Mouse (Mus musculus): ENCODE measurements at regions not wholly inside any gene's neighbourhood (a gene's known extent, or its start where the extent isn't known, plus 50 kb on each side); places are given as distances from the start of the nearest gene placed in this dataset.

GRCm38 (mm10) chr16:95057596-95057995 lies 60.1 kb upstream of the Kcnj6 start:
- H3K36me3 ChIP-seq (ENCODE audit: control insufficient read depth, insufficient read depth, low read length, poor library complexity, severe bottlenecking) = no peaks in the 10 kb centered on the region
- no peaks in the 10 kb centered on the region for H3K27me3 ChIP-seq (ENCODE audit: control insufficient read depth, insufficient read depth, low read length, poor library complexity, severe bottlenecking)
- no peak for DNase-seq (ENCODE audit: low read depth, low spot score)

GRCm38 (mm10) chr16:95064423-95064822 lies 66.9 kb upstream of the Kcnj6 start:
- DNase-seq (ENCODE audit: low read depth, low spot score) = no peak
- H3K36me3 ChIP-seq (ENCODE audit: control insufficient read depth, insufficient read depth, low read length, poor library complexity, severe bottlenecking) = no peaks in the 10 kb centered on the region

GRCm38 (mm10) chr16:95066687-95067086 lies 69.2 kb upstream of the Kcnj6 start:
- Histone ChIP-seq H3K36me3 (ENCODE audit: control insufficient read depth, insufficient read depth, low read length, poor library complexity, severe bottlenecking) (no peaks in the 10 kb centered on the region), H3K27me3 (ENCODE audit: control insufficient read depth, insufficient read depth, low read length, poor library complexity, severe bottlenecking) (no peaks in the 10 kb centered on the region)
- DNase-seq (ENCODE audit: low read depth, low spot score) = no peak

More at GRCm38 (mm10) chr16:95064423-95064822, 66.9 kb upstream of the Kcnj6 start:
- no peaks in the 10 kb centered on the region for H3K27me3 ChIP-seq (ENCODE audit: control insufficient read depth, insufficient read depth, low read length, poor library complexity, severe bottlenecking)

GRCm38 (mm10) chr16:95092471-95093221 lies 95.1 kb upstream of the Kcnj6 start:
- no peak for DNase-seq (ENCODE audit: low read depth, low spot score)
- Histone ChIP-seq H3K36me3 (ENCODE audit: control insufficient read depth, insufficient read depth, low read length, poor library complexity, severe bottlenecking) (no peaks in the 10 kb centered on the region), H3K27me3 (ENCODE audit: control insufficient read depth, insufficient read depth, low read length, poor library complexity, severe bottlenecking) (no peaks in the 10 kb centered on the region)

GRCm38 (mm10) chr16:95093753-95094152 lies 96.3 kb upstream of the Kcnj6 start:
- Histone ChIP-seq H3K36me3 (ENCODE audit: control insufficient read depth, insufficient read depth, low read length, poor library complexity, severe bottlenecking) (no peaks in the 10 kb centered on the region), H3K27me3 (ENCODE audit: control insufficient read depth, insufficient read depth, low read length, poor library complexity, severe bottlenecking) (no peaks in the 10 kb centered on the region)
- DNase-seq (ENCODE audit: low read depth, low spot score) = no peak

GRCm38 (mm10) chr16:95100954-95101353 lies 103.5 kb upstream of the Kcnj6 start:
- no peaks in the 10 kb centered on the region for H3K27me3 ChIP-seq (ENCODE audit: control insufficient read depth, insufficient read depth, low read length, poor library complexity, severe bottlenecking)
- DNase-seq (ENCODE audit: low read depth, low spot score) = no peak

GRCm38 (mm10) chr16:95117531-95117930 lies 120.0 kb upstream of the Kcnj6 start:
- no peaks in the 10 kb centered on the region for H3K27me3 ChIP-seq (ENCODE audit: control insufficient read depth, insufficient read depth, low read length, poor library complexity, severe bottlenecking)
- no peaks in the 10 kb centered on the region for H3K36me3 ChIP-seq (ENCODE audit: control insufficient read depth, insufficient read depth, low read length, poor library complexity, severe bottlenecking)
- no peak for DNase-seq (ENCODE audit: low read depth, low spot score)

More at GRCm38 (mm10) chr16:95100954-95101353, 103.5 kb upstream of the Kcnj6 start:
- no peaks in the 10 kb centered on the region for H3K36me3 ChIP-seq (ENCODE audit: control insufficient read depth, insufficient read depth, low read length, poor library complexity, severe bottlenecking)

GRCm38 (mm10) chr16:95119293-95119692 lies 121.8 kb upstream of the Kcnj6 start:
- Histone ChIP-seq H3K27me3 (ENCODE audit: control insufficient read depth, insufficient read depth, low read length, poor library complexity, severe bottlenecking) (no peaks in the 10 kb centered on the region), H3K36me3 (ENCODE audit: control insufficient read depth, insufficient read depth, low read length, poor library complexity, severe bottlenecking) (no peaks in the 10 kb centered on the region)

GRCm38 (mm10) chr16:95122048-95122447 lies 124.5 kb upstream of the Kcnj6 start:
- no peak for DNase-seq (ENCODE audit: low read depth, low spot score)
- Histone ChIP-seq H3K27me3 (ENCODE audit: control insufficient read depth, insufficient read depth, low read length, poor library complexity, severe bottlenecking) (no peaks in the 10 kb centered on the region), H3K36me3 (ENCODE audit: control insufficient read depth, insufficient read depth, low read length, poor library complexity, severe bottlenecking) (no peaks in the 10 kb centered on the region)

More at GRCm38 (mm10) chr16:95119293-95119692, 121.8 kb upstream of the Kcnj6 start:
- no peak for DNase-seq (ENCODE audit: low read depth, low spot score)

- H3K27me3 ChIP-seq (ENCODE audit: control insufficient read depth, insufficient read depth, low read length, poor library complexity, severe bottlenecking) = no peaks in the 10 kb centered on the region
- H3K36me3 ChIP-seq (ENCODE audit: control insufficient read depth, insufficient read depth, low read length, poor library complexity, severe bottlenecking) = no peaks in the 10 kb centered on the region
- DNase-seq (ENCODE audit: low read depth, low spot score) = no peak
Observed at GRCm38 (mm10) chr16:95127616-95128015, 129.7 kb upstream of the Kcnj15 start.

- H3K36me3 ChIP-seq (ENCODE audit: control insufficient read depth, insufficient read depth, low read length, poor library complexity, severe bottlenecking) = no peaks in the 10 kb centered on the region
- no peaks in the 10 kb centered on the region for H3K27me3 ChIP-seq (ENCODE audit: control insufficient read depth, insufficient read depth, low read length, poor library complexity, severe bottlenecking)
- no peak for DNase-seq (ENCODE audit: low read depth, low spot score)
Observed at GRCm38 (mm10) chr16:95131815-95132214, 125.5 kb upstream of the Kcnj15 start.

GRCm38 (mm10) chr16:95138809-95139208 lies 118.5 kb upstream of the Kcnj15 start:
- DNase-seq (ENCODE audit: low read depth, low spot score) = no peak
- Histone ChIP-seq H3K27me3 (ENCODE audit: control insufficient read depth, insufficient read depth, low read length, poor library complexity, severe bottlenecking) (no peaks in the 10 kb centered on the region), H3K36me3 (ENCODE audit: control insufficient read depth, insufficient read depth, low read length, poor library complexity, severe bottlenecking) (no peaks in the 10 kb centered on the region)

GRCm38 (mm10) chr16:95141510-95142394 lies 115.6 kb upstream of the Kcnj15 start:
- DNase-seq (ENCODE audit: low read depth, low spot score) = no peak
- Histone ChIP-seq H3K36me3 (ENCODE audit: control insufficient read depth, insufficient read depth, low read length, poor library complexity, severe bottlenecking) (no peaks in the 10 kb centered on the region), H3K27me3 (ENCODE audit: control insufficient read depth, insufficient read depth, low read length, poor library complexity, severe bottlenecking) (no peaks in the 10 kb centered on the region)

GRCm38 (mm10) chr16:95150499-95150898 lies 106.9 kb upstream of the Kcnj15 start:
- Histone ChIP-seq H3K27me3 (ENCODE audit: control insufficient read depth, insufficient read depth, low read length, poor library complexity, severe bottlenecking) (no peaks in the 10 kb centered on the region), H3K36me3 (ENCODE audit: control insufficient read depth, insufficient read depth, low read length, poor library complexity, severe bottlenecking) (no peaks in the 10 kb centered on the region)
- DNase-seq (ENCODE audit: low read depth, low spot score) = no peak

- Histone ChIP-seq H3K36me3 (ENCODE audit: control insufficient read depth, insufficient read depth, low read length, poor library complexity, severe bottlenecking) (no peaks in the 10 kb centered on the region), H3K27me3 (ENCODE audit: control insufficient read depth, insufficient read depth, low read length, poor library complexity, severe bottlenecking) (no peaks in the 10 kb centered on the region)
- DNase-seq (ENCODE audit: low read depth, low spot score) = no peak
Observed at GRCm38 (mm10) chr16:95151499-95151898, 105.9 kb upstream of the Kcnj15 start.
